In the genomic region with DNA sequence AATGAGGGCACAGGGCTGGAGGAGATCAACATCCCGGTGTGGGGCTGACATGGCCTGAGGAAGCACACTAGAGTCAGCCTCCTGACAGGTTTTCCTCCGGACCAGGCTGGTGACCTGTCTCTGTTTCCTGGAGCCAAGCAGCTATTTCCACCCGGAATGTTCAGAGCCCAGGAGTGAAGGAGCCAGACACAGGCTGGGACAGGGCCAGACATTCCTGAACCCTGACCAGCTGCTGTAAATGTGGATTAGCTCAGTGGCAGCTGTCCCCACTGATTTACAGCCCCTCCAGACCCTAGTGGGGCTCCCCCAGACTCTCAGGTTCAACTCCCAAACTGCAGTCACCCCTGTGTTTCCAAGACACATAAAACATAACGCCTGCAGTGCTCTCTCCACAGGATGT, we compare ENCODE assay signal across 12 mouse cellular contexts. TPM values are rescaled to one million over a fixed set of nuclear protein-coding genes. Genes with fewer than 3 reads are reported as not detected.
DNase-seq lines count a peak whose midpoint lies in the region; ATAC-seq and TF ChIP-seq lines count a peak whose summit lies in the region.
"Had no signal": no experiment of that assay in that cellular context is flagged by ENCODE, and none has a peak within 500 bp of the region (broad histone marks: within the 10 kb centered on the region; RNA-seq: fewer than 3 reads in every experiment).

No protein-coding gene starts in this region.

- TF ChIP-seq CTCF in heart, adult 2 months (IDR thresholded peaks at IDR 0.05) = no peak
- no peak for TF ChIP-seq CTCF in kidney, adult 2 months (conservative IDR thresholded peaks at IDR 0.05; ENCODE audit: insufficient read depth, insufficient read length, low read depth, low read length)

- no peaks in the 10 kb centered on the region for H3K79me2 ChIP-seq in heart, adult 2 months (replicated peaks; ENCODE audit: control insufficient read depth, insufficient read depth, low read length)

- intact Hi-C loops in heart, adult 2 months (cut with DNase I) = loop anchor here (5.0 kb wide), 1 partner anchor 105 kb away; a partner anchor contains a TSS

- H3K27me3 ChIP-seq in heart, adult 2 months (ENCODE audit: control insufficient read depth, insufficient read depth, low read length) = no peaks in the 10 kb centered on the region
- no peaks in the 10 kb centered on the region for H3K27me3 ChIP-seq in kidney, adult 2 months (replicated peaks; ENCODE audit: control insufficient read depth, insufficient read depth, low read length)
- H3K27me3 ChIP-seq in lung, embryonic 15.5 days = no peaks in the 10 kb centered on the region
- H3K27me3 ChIP-seq: liver, embryonic 13.5 days; neural tube, embryonic 12.5 days had no signal

- no peak overlapping the region for H3K4me2 ChIP-seq in lung, embryonic 15.5 days
- H3K4me2 ChIP-seq: liver, embryonic 13.5 days; neural tube, embryonic 12.5 days had no signal

- H3K4me1 ChIP-seq in heart, adult 2 months (ENCODE audit: control insufficient read depth, insufficient read depth, low read length) = peaks cover 20% of the 10 kb centered on the region
- H3K4me1 ChIP-seq in kidney, adult 2 months (ENCODE audit: control insufficient read depth, insufficient read depth, low read length) = no peaks in the 10 kb centered on the region
- H3K4me1 ChIP-seq in lung, embryonic 15.5 days = 0 out of 2 replicates have a peak, but pooled peaks cover 10% of the 10 kb centered on the region
- H3K4me1 ChIP-seq: liver, embryonic 13.5 days had no signal

- H3K9me3 ChIP-seq in lung, embryonic 15.5 days = no peaks in the 10 kb centered on the region

- 7% methylated on average over 4 of the region's 4 CpGs for WGBS in heart, adult 2 months
- WGBS in kidney, adult 2 months = 13% methylated on average over 4 of the region's 4 CpGs
- WGBS in lung, embryonic 15.5 days = 31% methylated on average over 4 of the region's 4 CpGs

- ATAC-seq in lung, embryonic 15.5 days (ENCODE audit: borderline replicate concordance, extremely low read depth, low FRiP score, low TSS enrichment) = no peak

- DNase-seq in adrenal gland, adult 2 months = peak; percentile 31
- DNase-seq in adrenal gland, adult 8-10 months = no peak
- DNase-seq in heart, adult 2 months = peak; percentile 62 to 78
- DNase-seq in kidney, adult 2 months = peak; percentile 85
- DNase-seq in ovary, postnatal 14 days (ENCODE audit: low spot score) = no peak
- DNase-seq in ovary, adult 18-20 months (ENCODE audit: low spot score) = no peak
- DNase-seq in cerebellum, adult 18-20 months = no peak
- DNase-seq: embryo, embryonic 11 days; liver, embryonic 13.5 days; thymus, adult 18-20 months had no signal

- H3K9ac ChIP-seq in heart, adult 2 months (ENCODE audit: low read depth, low read length) = no peak overlapping the region
- no peak overlapping the region for H3K9ac ChIP-seq in lung, embryonic 15.5 days
- H3K9ac ChIP-seq: liver, embryonic 13.5 days; neural tube, embryonic 12.5 days had no signal

- TF ChIP-seq EP300 in heart, adult 2 months (IDR thresholded peaks at IDR 0.05; ENCODE audit: insufficient read depth, low read depth, low read length) = peak; percentile 72

- no peak overlapping the region for H3K4me3 ChIP-seq in heart, adult 2 months
- H3K4me3 ChIP-seq in kidney, adult 2 months (ENCODE audit: insufficient read depth, low read depth, low read length) = no peak overlapping the region
- H3K4me3 ChIP-seq in lung, embryonic 15.5 days = no peak overlapping the region
- H3K4me3 ChIP-seq: liver, embryonic 13.5 days; neural tube, embryonic 12.5 days had no signal

- peak overlapping the region; percentile 13; the same call in 1 of the 2 replicates for H3K27ac ChIP-seq in heart, adult 2 months
- H3K27ac ChIP-seq in kidney, adult 2 months (ENCODE audit: insufficient read depth, low read depth, low read length) = no peak overlapping the region; the same call in 1 of the 2 replicates
- peak overlapping the region; percentile 33; the same call in 1 of the 2 replicates for H3K27ac ChIP-seq in lung, embryonic 15.5 days
- H3K27ac ChIP-seq: liver, embryonic 13.5 days; neural tube, embryonic 12.5 days had no signal

- H3K36me3 ChIP-seq in heart, adult 2 months (ENCODE audit: control insufficient read depth, insufficient read depth, low read length) = no peaks in the 10 kb centered on the region
- no peaks in the 10 kb centered on the region for H3K36me3 ChIP-seq in kidney, adult 2 months (ENCODE audit: control insufficient read depth, insufficient read depth, low read length)
- no peaks in the 10 kb centered on the region for H3K36me3 ChIP-seq in lung, embryonic 15.5 days
- H3K36me3 ChIP-seq: liver, embryonic 13.5 days had no signal

- TF ChIP-seq POLR2A in heart, adult 2 months (IDR thresholded peaks at IDR 0.05; ENCODE audit: insufficient read depth, low read depth, low read length) = no peak
- no peak for TF ChIP-seq POLR2A in kidney, adult 2 months (IDR thresholded peaks at IDR 0.05; ENCODE audit: low read depth, low read length)

RNA-seq across cellular contexts. Expression of a gene that starts 42.7 kb away (rescaled TPM):
- total RNA-seq in adrenal gland, adult 2 months (2021) = 1,000 to 10,000 TPM; 1,470 to 2,168 TPM
- polyA plus RNA-seq in adrenal gland, adult 2 months (2012; rRNA removed) = 4,298 and 5,253 TPM in 2 replicates
- total RNA-seq in adrenal gland, adult 8-10 months (2022) = 1,000 to 10,000 TPM; 2,246 to 2,701 (median 2,550) TPM
- not detected for total RNA-seq in heart, adult 2 months (2021)
- 0.06 and 0.12 TPM in 2 replicates for polyA plus RNA-seq in heart, adult 2 months (2012; rRNA removed)
- polyA plus RNA-seq in kidney, adult 2 months (2012; rRNA removed) = 0.31 and 1.2 TPM in 2 replicates
- 1.6 and 2.5 TPM in 2 replicates for polyA plus RNA-seq in lung, embryonic 15.5 days (2015; fragmentation: Nextera tagmentation; extraction: Ambion mirVana)

Comparison
In these comparisons a context has a peak if more than half of its experiments do, and no peak if none do; other contexts are left out.
1. DNase-seq: peak in adrenal gland, adult 2 months (single experiment), heart, adult 2 months (2 of 2) and kidney, adult 2 months (single experiment); none in adrenal gland, adult 8-10 months (single experiment), ovary, postnatal 14 days (single experiment), ovary, adult 18-20 months (single experiment) and cerebellum, adult 18-20 months (0 of 2).
2. RNA of a gene that starts 42.7 kb away (polyA plus RNA-seq): 4,298 to 5,253 TPM in adrenal gland, adult 2 months; 1.6 to 2.5 TPM in lung, embryonic 15.5 days, 0.31 to 1.2 TPM in kidney, adult 2 months and 0.06 to 0.12 TPM in heart, adult 2 months; every median in the first group is over 1,000 times any median in the second.